Mouse (Mus musculus): Measurements from ENCODE around the gene Atf6b.

Gene Atf6b

GRCm38 (mm10) chr17:34648141-34648890 lies 1.4 kb downstream of the Atf6b start:
- no peak for DNase-seq (ENCODE audit: low spot score in 2 of 2)

DNA sequence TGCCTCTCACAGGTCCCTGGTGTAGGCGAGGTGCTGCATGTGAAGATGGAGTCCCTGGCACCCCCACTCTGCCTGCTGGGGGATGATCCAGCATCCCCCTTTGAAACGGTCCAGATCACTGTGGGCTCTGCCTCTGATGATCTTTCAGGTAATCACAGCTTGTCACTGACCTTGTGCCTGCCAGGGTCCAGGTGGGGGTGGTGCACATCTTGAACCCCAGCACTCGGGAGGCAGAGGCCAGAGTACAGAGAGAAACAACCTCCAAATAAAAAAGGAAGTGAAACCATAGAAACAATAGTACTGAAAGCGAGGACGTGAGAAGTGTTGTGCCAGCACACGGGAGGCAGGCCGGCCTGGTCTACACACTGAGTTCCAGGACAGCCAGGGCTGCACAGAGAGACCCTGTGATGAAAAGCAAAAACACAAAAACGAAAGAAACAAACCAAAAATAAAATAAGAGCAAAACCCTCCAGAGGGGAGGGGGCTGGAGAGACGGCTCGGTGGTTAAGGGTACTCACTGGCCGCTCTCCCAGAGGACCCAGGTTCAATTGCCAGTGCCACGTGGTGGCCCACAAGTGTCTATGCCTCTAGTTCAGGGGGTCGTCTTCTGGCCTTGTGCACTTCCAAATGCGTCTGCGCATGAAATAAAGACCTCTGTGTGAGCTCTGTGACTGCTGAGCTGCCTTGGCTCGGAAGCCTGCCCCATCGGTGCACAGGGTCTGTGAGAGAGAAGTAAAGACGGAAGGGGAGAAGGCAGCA lies 2.3 kb downstream of the Atf6b start:
- no peak for DNase-seq (ENCODE audit: low spot score in 2 of 2)

- DNase-seq (ENCODE audit: low spot score in 2 of 2), result no peak
Measured at GRCm38 (mm10) chr17:34650781-34651180, 3.8 kb downstream of the Atf6b start.

- no peak for DNase-seq (ENCODE audit: low spot score in 2 of 2)
Measured at GRCm38 (mm10) chr17:34651507-34652221, 4.7 kb downstream of the Atf6b start.

DNA sequence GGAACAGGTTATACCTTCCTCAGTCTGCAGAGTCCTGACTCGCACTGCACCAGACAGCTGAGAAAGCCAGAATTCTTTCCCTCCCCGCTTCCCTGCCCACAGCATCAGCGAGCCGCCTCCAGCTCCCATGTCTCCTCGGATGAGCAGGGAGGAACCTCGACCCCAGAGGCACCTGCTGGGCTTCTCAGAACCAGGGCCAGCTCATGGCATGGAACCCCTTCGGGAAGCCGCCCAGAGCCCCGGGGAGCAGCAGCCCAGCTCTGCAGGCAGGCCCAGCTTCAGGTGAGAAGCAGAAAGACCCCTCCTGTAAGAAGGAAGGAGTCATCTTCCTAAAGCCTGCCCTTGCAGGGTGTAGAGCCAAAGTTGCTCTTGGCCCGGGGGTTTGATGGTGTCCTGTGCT lies 5.6 kb downstream of the Atf6b start:
- no peak for DNase-seq (ENCODE audit: low spot score in 2 of 2)

DNA sequence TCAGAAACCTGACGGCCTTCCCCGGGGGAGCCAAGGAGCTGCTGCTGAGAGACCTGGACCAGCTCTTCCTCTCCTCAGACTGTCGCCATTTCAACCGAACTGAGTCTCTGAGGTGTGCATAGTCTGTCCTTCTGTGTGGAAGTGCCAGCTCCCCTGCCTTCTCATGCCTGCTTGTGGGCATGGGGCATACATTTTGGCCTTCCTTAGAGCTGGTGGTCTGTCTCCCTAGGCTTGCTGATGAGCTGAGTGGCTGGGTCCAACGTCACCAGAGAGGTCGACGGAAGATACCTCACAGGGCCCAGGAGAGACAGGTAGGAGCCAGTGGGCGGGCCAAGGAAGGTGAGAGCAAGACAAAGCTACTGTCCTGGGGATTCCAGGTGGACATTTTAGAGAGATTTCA lies 6.0 kb downstream of the Atf6b start:
- no peak for DNase-seq (ENCODE audit: low spot score in 2 of 2)

GRCm38 (mm10) chr17:34653746-34654285 lies 6.9 kb downstream of the Atf6b start:
- no peak for DNase-seq (ENCODE audit: low spot score in 2 of 2)

- no peak for DNase-seq (ENCODE audit: low spot score in 2 of 2)
Measured at GRCm38 (mm10) chr17:34654392-34654791, 7.4 kb downstream of the Atf6b start.

DNA sequence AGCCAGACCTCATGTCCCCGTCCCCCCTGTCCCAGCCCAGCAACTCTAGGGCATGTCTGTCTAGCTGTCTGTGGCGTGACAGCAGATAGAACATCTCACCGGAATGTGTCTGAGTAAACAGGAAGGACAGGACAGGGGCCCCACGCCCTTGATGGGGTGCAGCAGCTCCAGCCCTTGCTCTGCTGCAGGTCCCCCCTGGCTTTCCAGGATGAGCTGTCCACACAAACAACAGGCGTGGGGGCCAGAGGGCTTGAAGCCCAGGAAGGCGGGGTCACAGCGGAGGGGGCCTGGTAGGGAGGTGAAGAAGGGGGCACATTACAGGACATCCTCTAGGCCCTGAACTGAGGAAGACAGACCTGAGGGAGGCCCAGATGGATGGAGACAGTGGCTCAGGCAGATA lies 8.2 kb downstream of the Atf6b start:
- DNase-seq (ENCODE audit: low spot score in 2 of 2), result no peak

DNA sequence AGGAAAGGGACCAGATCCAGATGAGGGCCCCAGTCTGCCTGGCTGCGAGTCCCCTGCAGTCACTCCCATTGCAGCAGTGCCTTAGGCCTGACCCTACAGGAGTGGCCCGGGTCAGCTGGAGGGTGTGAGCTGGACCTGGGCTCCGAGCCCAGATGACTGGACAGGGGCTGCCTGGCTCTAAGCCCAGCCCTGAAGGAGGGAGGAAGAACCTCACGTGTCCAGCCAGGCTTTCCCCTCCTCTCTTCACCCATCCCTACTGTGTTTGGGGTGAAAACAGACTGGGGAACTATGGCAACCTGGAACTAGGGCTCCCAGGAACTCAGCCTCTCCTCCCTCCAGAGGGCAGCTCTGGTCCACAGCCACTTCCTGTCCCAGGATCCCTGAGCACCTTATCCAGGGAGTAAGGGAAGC lies 8.6 kb downstream of the Atf6b start:
- DNase-seq (ENCODE audit: low spot score in 2 of 2), result no peak

DNA sequence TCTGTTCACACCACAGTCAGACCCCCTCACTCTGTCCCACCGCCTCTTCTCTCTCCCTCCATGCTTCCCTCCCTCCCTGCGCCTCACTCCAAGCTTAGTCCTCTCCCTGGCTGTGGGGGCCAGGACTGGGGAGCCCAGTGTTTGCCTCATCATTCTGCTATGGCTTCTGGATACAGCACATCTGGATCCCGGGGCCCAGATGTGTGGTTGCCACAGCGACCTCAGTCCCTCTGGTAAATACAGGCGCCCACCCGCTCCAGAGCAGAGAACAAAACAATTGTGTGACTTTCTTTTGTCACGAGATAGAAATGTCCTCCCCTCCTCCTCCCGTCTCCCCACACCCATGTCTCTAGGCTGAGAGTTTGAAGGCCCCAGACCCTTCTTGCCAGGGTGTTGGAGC lies 9.7 kb downstream of the Atf6b start:
- no peak for DNase-seq (ENCODE audit: low spot score in 2 of 2)

DNA sequence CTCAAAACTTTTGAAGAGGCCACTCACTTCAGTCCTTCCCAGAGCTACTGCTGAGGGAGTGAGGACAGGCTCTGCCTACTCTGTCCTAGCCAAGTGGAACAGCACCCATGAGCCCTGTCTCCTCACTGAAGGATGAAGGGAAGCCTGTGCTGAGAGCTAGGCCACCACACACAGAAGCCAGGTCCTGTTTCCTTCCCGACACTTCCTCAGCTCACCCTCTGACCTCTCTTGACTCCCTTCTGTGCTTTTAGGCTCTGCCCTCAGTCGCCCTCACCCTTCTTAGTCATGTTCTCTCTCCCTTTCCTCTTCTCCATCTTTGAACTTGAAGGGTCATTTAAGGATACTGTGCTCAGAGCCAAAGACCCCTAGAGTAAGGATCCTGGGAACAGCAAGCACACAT lies 10.3 kb downstream of the Atf6b start:
- no peak for DNase-seq (ENCODE audit: low spot score in 2 of 2)

GRCm38 (mm10) chr17:34658145-34658544 lies 11.2 kb downstream of the Atf6b start:
- no peak for DNase-seq (ENCODE audit: low spot score in 2 of 2)

- no peak for DNase-seq (ENCODE audit: low spot score in 2 of 2)
Measured at GRCm38 (mm10) chr17:34658591-34658990, 11.6 kb downstream of the Atf6b start.

DNA sequence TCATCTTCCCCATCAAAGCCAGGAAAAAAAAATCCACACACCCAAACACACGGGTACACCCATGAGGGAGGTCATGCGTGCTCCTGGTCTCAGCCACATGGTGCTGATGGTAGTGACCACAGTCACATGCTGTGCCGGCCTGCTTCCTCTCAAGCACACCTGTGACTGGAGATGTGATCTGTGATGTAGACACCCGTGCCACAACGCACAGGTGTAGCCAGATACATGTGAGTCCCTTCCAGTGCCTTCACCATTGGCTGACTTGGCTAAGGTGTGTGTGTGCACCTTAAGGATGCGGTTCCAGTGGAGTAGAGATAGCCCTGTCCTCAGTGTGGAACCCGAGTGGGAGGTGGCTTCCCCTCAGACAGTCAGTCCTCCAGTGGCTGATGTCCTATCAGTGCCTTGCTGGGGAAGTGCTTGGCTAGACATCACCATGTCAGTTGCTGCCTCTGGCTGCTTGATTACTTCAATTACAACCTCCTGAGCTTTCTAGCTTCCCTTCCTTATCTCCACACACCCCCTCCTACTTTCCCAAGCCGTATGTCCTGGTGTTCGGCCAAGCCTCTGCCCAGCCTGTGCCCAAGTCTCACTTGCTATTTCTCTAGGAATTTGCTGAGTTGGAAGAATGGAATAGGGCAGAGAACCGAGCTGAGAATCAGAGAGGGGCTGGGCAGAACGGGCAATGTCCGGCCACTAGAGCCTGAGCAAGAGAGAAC lies 12.4 kb downstream of the Atf6b start:
- DNase-seq (ENCODE audit: low spot score in 2 of 2), result no peak

GRCm38 (mm10) chr17:34659897-34660214 lies 12.9 kb downstream of the Atf6b start:
- no peak for DNase-seq (ENCODE audit: low spot score in 2 of 2)

DNA sequence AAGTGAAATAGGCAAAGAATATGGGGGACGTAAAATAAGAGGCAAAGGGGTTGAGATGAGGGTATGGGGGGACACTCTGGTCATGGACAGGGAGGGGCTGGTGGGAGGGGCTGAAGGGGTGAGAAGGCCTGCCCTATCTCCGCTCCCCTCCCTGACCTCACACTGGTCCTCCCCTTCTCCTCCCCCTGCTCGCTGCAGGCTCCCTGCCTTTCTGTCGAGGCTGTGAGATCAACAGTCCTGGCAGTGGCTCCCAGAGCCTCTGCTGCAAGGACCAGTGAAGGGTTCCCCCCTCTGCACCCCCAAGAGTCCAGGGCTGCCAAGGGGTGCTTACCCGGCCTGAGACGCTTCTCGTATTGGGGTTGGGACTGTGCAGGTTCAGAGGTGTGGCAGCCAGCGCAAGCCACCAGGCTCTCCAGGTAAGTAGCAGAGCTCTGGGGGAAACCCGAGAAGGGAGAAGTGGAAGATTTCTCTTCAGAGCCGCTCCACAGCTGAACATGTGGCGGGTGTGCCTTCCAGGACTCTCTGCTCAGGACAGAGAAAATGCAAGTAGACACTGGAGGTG lies 13.4 kb downstream of the Atf6b start:
- DNase-seq (ENCODE audit: low spot score in 2 of 2), result no peak

DNA sequence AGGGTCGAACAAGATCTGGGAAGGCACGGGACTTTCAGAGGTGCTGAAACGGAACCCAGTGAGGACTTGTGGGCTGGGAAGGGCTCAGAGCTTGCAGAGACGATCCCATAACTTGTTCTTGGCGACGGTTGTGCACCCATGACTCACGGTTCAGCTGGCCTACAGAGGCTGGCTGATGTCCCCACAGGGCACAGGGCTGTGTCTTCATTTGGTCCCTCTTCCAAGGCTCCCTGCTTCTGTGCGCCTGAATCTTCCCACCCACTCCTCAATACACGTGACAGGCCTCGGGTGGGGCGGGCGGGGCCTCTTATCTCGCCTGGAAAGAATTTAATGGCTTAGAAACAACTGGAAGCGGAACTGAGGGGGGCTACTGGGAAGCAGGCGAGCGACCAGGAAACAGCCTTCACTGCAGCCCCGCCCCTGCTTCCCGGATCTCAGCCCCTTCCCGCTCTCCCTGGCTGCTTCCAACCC lies 14.2 kb downstream of the Atf6b start:
- DNase-seq (ENCODE audit: low spot score in 2 of 2), result no peak

GRCm38 (mm10) chr17:34662468-34662867 lies 15.5 kb downstream of the Atf6b start:
- no peak for DNase-seq (ENCODE audit: low spot score in 2 of 2)

GRCm38 (mm10) chr17:34662978-34663377 lies 16.0 kb downstream of the Atf6b start:
- DNase-seq (ENCODE audit: low spot score in 2 of 2), result no peak

GRCm38 (mm10) chr17:34663558-34663957 lies 16.6 kb downstream of the Atf6b start:
- DNase-seq (ENCODE audit: low spot score in 2 of 2), result no peak
